Mouse (Mus musculus) CH12.LX (cell line): ENCODE data around the gene Eif2b4. TPM values are rescaled to one million over a fixed set of nuclear protein-coding genes. Genes with fewer than 3 reads are reported as not detected.

ENCODE experiments used
- DNase-seq: peaks from one replicate; pipeline ENCODE4 v3.0.0-alpha.2; 2013; ENCODE audit errors: extremely low read depth
- H3K27ac ChIP-seq: 2 replicates; pipeline ENCODE4 v1.5.1; 2012; ENCODE audit warnings: low read depth, mild to moderate bottlenecking, control low read depth, moderate library complexity; ENCODE audit not compliant: insufficient read depth
- H3K27me3 ChIP-seq: replicated peaks from 2 replicates; pipeline ENCODE3; 2012; ENCODE audit warnings: inconsistent platforms
- H3K36me3 ChIP-seq, 2 experiments: replicated peaks in 1 of 2; 2 replicates each; pipeline versions ENCODE3 to v1.6.1; 2012; ENCODE audit warnings: inconsistent platforms in 1 of 2, low read length in 1 of 2, mild to moderate bottlenecking in 1 of 2, mixed read lengths in 1 of 2, moderate library complexity in 1 of 2; ENCODE audit not compliant: control insufficient read depth in 1 of 2, insufficient read depth in 1 of 2
- H3K4me1 ChIP-seq, 2 experiments: 2 replicates each; pipeline ENCODE4 v1.6.1; 2012; ENCODE audit warnings: inconsistent platforms in 1 of 2, moderate library complexity in 1 of 2; ENCODE audit not compliant: insufficient read depth in 2 of 2, control insufficient read depth in 1 of 2
- H3K4me2 ChIP-seq: 2 replicates; pipeline ENCODE4 v1.6.1; 2012; ENCODE audit warnings: low read depth, mild to moderate bottlenecking, control low read depth; ENCODE audit not compliant: poor library complexity, insufficient read depth, severe bottlenecking
- H3K4me3 ChIP-seq, 3 experiments: fragments of 150-350 bp in 1 of 3; sonication (generic) in 1 of 3; replicated peaks in 1 of 3; 2 replicates each; pipeline versions ENCODE3 to v1.5.1; 2011 to 2012; ENCODE audit warnings: low read depth in 2 of 3, low read length in 2 of 3, mild to moderate bottlenecking in 2 of 3, moderate library complexity in 2 of 3, control low read depth in 1 of 3, improper control_type of control experiment in 1 of 3, inconsistent platforms in 1 of 3, mixed read lengths in 1 of 3; ENCODE audit not compliant: poor library complexity in 1 of 3
- H3K79me2 ChIP-seq: replicated peaks from 2 replicates; pipeline ENCODE4 v1.6.1; 2012; ENCODE audit warnings: mild to moderate bottlenecking, moderate library complexity; ENCODE audit not compliant: control insufficient read depth, poor library complexity, insufficient read depth, severe bottlenecking; ENCODE audit errors: extremely low read depth
- H3K9ac ChIP-seq: 2 replicates; pipeline ENCODE4 v1.6.1; 2012; ENCODE audit warnings: low read depth, mild to moderate bottlenecking, control low read depth, moderate library complexity; ENCODE audit not compliant: insufficient read depth
- H3K9me3 ChIP-seq: replicated peaks from 2 replicates; pipeline ENCODE3; 2012; ENCODE audit warnings: low read length, inconsistent platforms, mixed read lengths
- BHLHE40 ChIP-seq: IDR thresholded peaks from 2 replicates; pipeline ENCODE4 v1.6.1; 2011; ENCODE audit warnings: mild to moderate bottlenecking, low read depth, low read length, improper control_type of control experiment
- CHD2 ChIP-seq: IDR thresholded peaks from 2 replicates; pipeline ENCODE4 v1.6.1; 2011; ENCODE audit warnings: low read length, improper control_type of control experiment
- EP300 ChIP-seq: IDR thresholded peaks from 2 replicates; pipeline ENCODE4 v1.6.1; 2011; ENCODE audit warnings: low read length, improper control_type of control experiment
- ETS1 ChIP-seq: conservative IDR thresholded peaks from 2 replicates; pipeline ENCODE4 v1.6.1; 2012; ENCODE audit warnings: low read depth, mild to moderate bottlenecking, inconsistent platforms, low read length, improper control_type of control experiment, moderate library complexity
- JUN ChIP-seq: IDR thresholded peaks from 2 replicates; pipeline ENCODE4 v1.6.1; 2011; ENCODE audit warnings: low read depth, mild to moderate bottlenecking, low read length, improper control_type of control experiment, moderate library complexity; ENCODE audit not compliant: insufficient read depth
- KAT2A ChIP-seq: IDR thresholded peaks from 2 replicates; pipeline ENCODE4 v1.6.1; 2012; ENCODE audit warnings: low read length, improper control_type of control experiment, inconsistent platforms; ENCODE audit not compliant: insufficient replicate concordance
- NRF1 ChIP-seq: IDR thresholded peaks from 2 replicates; pipeline ENCODE4 v1.6.1; 2014; ENCODE audit warnings: low read depth, mild to moderate bottlenecking, inconsistent platforms, low read length, improper control_type of control experiment, moderate library complexity
- PAX5 ChIP-seq: IDR thresholded peaks from 2 replicates; pipeline ENCODE4 v1.6.1; 2012; ENCODE audit warnings: low read length, inconsistent platforms, mixed read lengths
- POLR2AphosphoS2 ChIP-seq: IDR thresholded peaks from 2 replicates; pipeline ENCODE4 v1.6.1; 2011; ENCODE audit warnings: low read depth, low read length, improper control_type of control experiment
- SMC3 ChIP-seq: IDR thresholded peaks from 2 replicates; pipeline ENCODE4 v1.6.1; 2011; ENCODE audit warnings: low read depth, low read length, improper control_type of control experiment
- USF2 ChIP-seq: conservative IDR thresholded peaks from 2 replicates; pipeline ENCODE4 v1.6.1; 2011; ENCODE audit warnings: low read depth, low read length, improper control_type of control experiment
- ZKSCAN1 ChIP-seq: IDR thresholded peaks from 2 replicates; pipeline ENCODE4 v1.6.1; 2012; ENCODE audit warnings: low read depth, inconsistent platforms, low read length, improper control_type of control experiment, borderline replicate concordance
- ZNF384 ChIP-seq: IDR thresholded peaks from 2 replicates; pipeline ENCODE4 v1.6.1; 2012; ENCODE audit warnings: low read depth, low read length, improper control_type of control experiment, inconsistent platforms
- dilution Hi-C: fragments of 300-500 bp; cut with MboI; formaldehyde crosslinking; loops from 2 replicates; pipeline ENCODE4 v1.14.3; 2020; ENCODE audit warnings: low sequenced_read_pairs; ENCODE audit not compliant: extremely low pct_unique_long_range_greater_than_20kb, extremely low pct_ligation_motif_present
- in situ Hi-C: fragments of 300-500 bp; cut with MboI; formaldehyde crosslinking; loops from 3 replicates; pipeline ENCODE4 v1.14.3; 2019; ENCODE audit warnings: low sequenced_read_pairs, low pct_ligation_motif_present, low pct_unique_long_range_greater_than_20kb, mixed read lengths
- polyA plus RNA-seq: library from polyadenylated mRNA; unstranded; fragments of >175 nt; gene quantifications from 2 replicates; pipeline ENCODE4 v1.2.1, GENCODE M21; 2012; ENCODE audit warnings: low read depth; ENCODE audit not compliant: insufficient read length
- total RNA-seq, 2 experiments: library from RNA; depleted of rRNA; stranded (reverse); fragments of 300-350 nt in 1 of 2; fragments of >200 nt in 1 of 2; gene quantifications; 2 replicates each; pipeline ENCODE4 v1.2.3; 2012 to 2014

The Eif2b4 gene
- total and polyA plus RNA-seq, 3 experiments, result 26.8 to 99.5 (median 56.8) TPM

GRCm38 (mm10) chr5:31199893-31200292 is 6.7 kb upstream of the Eif2b4 start:
- dilution Hi-C loops (no loop called here), in situ Hi-C loops (no loop called here)
- Histone ChIP-seq H3K9me3 (no peaks in the 10 kb centered on the region), H3K36me3 (peaks cover 71 to 85% of the 10 kb centered on the region in 2 experiments), H3K9ac (no peak overlapping the region), H3K27me3 (no peaks in the 10 kb centered on the region)
- TF ChIP-seq NRF1 (no peak), ZNF384 (no peak), ETS1 (no peak), KAT2A (no peak), JUN (no peak), EP300 (no peak), PAX5 (no peak), CHD2 (no peak)
- TF ChIP-seq, all 38 proteins: peak for 0
- Histone ChIP-seq H3K4me2 (no peak overlapping the region), H3K4me1 (peaks cover 6 to 30% of the 10 kb centered on the region in 2 experiments), H3K79me2 (peaks cover 7% of the 10 kb centered on the region), H3K4me3 (no peak overlapping the region), H3K27ac (no peak overlapping the region)
- DNase-seq, result no peak

- H3K4me3 ChIP-seq, result no peak overlapping the region
- no peak for DNase-seq
- no peak overlapping the region for H3K9ac ChIP-seq
- H3K27me3 ChIP-seq, result no peaks in the 10 kb centered on the region
- H3K27ac ChIP-seq, result no peak overlapping the region
- no peaks in the 10 kb centered on the region for H3K9me3 ChIP-seq
- H3K79me2 ChIP-seq, result peaks cover 11% of the 10 kb centered on the region
- dilution Hi-C loops (no loop called here), in situ Hi-C loops (no loop called here)
- peaks cover 70 to 85% of the 10 kb centered on the region in 2 experiments for H3K36me3 ChIP-seq
- peaks cover 8 to 35% of the 10 kb centered on the region in 2 experiments for H3K4me1 ChIP-seq
- TF ChIP-seq SMC3 (no peak), BHLHE40 (no peak), USF2 (no peak), ZKSCAN1 (no peak), POLR2AphosphoS2 (peak; percentile 23; the same call in 1 of the 2 replicates), CHD2 (no peak)
- H3K4me2 ChIP-seq, result no peak overlapping the region
These were observed 6.2 kb upstream of the Eif2b4 start for GRCm38 (mm10) chr5:31199321-31199892.
